Mouse (Mus musculus) bone marrow macrophage, adult 2 months (primary cell): Measurements from ENCODE around the gene Camk2n2.

Experiments used
- CTCF ChIP-seq: IDR thresholded peaks from 2 replicates; pipeline ENCODE4 v1.5.1; 2012; ENCODE audit warnings: low read depth, mild to moderate bottlenecking, low read length, moderate library complexity
- POLR2A ChIP-seq: IDR thresholded peaks from 2 replicates; pipeline ENCODE4 v1.6.1; 2012; ENCODE audit warnings: mild to moderate bottlenecking, low read depth, low read length, borderline replicate concordance

DNA sequence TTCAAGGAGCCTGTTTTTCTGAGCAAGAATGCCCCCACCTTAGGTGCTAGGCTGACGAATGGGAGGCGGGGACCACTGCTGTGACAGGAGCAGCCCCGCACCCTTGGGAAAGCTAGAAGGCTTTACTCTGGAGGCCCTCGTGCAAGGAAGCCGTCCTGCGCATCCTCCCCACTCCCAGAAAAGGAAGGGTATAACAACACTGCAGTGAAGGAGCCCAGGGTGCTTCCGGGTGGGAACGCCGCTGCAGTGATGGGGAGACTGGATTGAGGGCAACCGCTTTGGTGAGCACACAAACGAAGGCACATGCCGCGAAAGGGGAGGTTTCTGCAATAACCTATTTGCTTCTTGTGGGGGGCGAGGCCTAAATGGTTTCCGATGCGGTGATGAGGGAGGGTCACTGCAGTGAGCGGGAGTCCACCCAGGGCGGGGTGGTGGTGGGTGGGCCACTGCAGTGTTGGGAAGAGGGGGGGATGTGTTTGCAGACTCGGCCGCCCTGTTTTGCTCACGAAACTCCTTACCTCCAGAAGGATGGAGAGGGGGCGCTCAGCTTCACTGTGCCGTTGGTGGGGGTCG is 31.6 kb downstream of the Camk2n2 start, which contains the start of gene Vwa5b2:
- TF ChIP-seq CTCF (no peak), POLR2A (no peak)
